Mouse (Mus musculus): ENCODE data around the gene Gpr157.

DNA sequence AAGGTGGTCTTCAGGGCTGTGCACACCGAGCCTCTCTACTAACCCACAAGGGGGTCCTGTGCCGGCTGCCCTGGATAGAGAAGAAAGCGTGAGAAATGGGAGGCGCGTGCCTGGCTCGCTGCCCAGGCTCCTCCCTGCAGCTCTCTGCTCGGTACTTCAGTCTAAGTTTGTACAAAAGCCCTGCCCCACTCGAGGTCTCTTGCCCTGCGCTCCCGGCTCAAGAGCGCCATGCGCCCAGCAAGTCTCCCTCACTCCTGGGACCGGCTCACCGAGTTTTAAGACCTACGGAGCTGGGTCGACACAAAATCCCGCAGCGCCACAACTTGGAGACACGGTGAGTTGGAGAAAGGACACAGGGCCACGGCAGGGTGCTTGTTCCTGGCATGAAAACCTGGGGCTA, 39.1 kb upstream of the Gpr157 start:
- no peak for TF ChIP-seq ZC3H11A (IDR thresholded peaks at IDR 0.05; ENCODE audit: borderline replicate concordance, low read depth, low read length)
- no peak for TF ChIP-seq HCFC1 (IDR thresholded peaks at IDR 0.05; ENCODE audit: borderline replicate concordance, insufficient read depth, low read length)

Data from ES-E14 (cell line).